Mouse (Mus musculus): ENCODE data around the gene Sumo2.
A peak's percentile ranks its signal among the peaks of the same experiment; 100 is the strongest.
"Not testable (repeated sequence)": the region's sequence is repeated elsewhere in the genome, so short reads cannot be mapped to it uniquely, and the experiment has no call there.

Gene Sumo2

GRCm38 (mm10) chr11:115536038-115536681 lies at the start of gene Sumo2:
Gene Sumo2, minus strand, starts transcription at chr11:115536276.
- DNase-seq = peak; percentile 100

- no peak for DNase-seq
Measured at GRCm38 (mm10) chr11:115585573-115586100, 49.6 kb upstream of the Sumo2 start.

- DNase-seq = no peak
Measured at GRCm38 (mm10) chr11:115584376-115585073, 48.4 kb upstream of the Sumo2 start.

- no peak for DNase-seq
Measured at GRCm38 (mm10) chr11:115582913-115583606, 47.0 kb upstream of the Sumo2 start.

- DNase-seq = no peak
Measured at GRCm38 (mm10) chr11:115579080-115579479, 43.0 kb upstream of the Sumo2 start.

GRCm38 (mm10) chr11:115564961-115565360 lies 28.9 kb upstream of the Sumo2 start:
- DNase-seq = no peak

GRCm38 (mm10) chr11:115564064-115564809 lies 28.2 kb upstream of the Sumo2 start, which contains the start of gene Nup85:
Gene Nup85, plus strand, starts transcription at chr11:115564434.
- peak; percentile 98 for DNase-seq

- no peak for DNase-seq
Measured at GRCm38 (mm10) chr11:115563406-115563805, 27.3 kb upstream of the Sumo2 start.

GRCm38 (mm10) chr11:115555717-115556116 lies 19.6 kb upstream of the Sumo2 start:
- DNase-seq = no peak

GRCm38 (mm10) chr11:115552783-115553182 lies 16.7 kb upstream of the Sumo2 start:
- no peak for DNase-seq

GRCm38 (mm10) chr11:115543571-115543970 lies 7.5 kb upstream of the Sumo2 start:
- DNase-seq = no peak

GRCm38 (mm10) chr11:115538045-115538444 lies 2.0 kb upstream of the Sumo2 start:
- DNase-seq = no peak

GRCm38 (mm10) chr11:115536856-115537568 lies 936 bp upstream of the Sumo2 start:
- DNase-seq = peak; percentile 36

GRCm38 (mm10) chr11:115535401-115536037 lies 557 bp downstream of the Sumo2 start:
- peak; percentile 56 for DNase-seq

GRCm38 (mm10) chr11:115534759-115535371 lies 1.2 kb downstream of the Sumo2 start:
- DNase-seq = no peak

- not testable (repeated sequence) for DNase-seq
Measured at GRCm38 (mm10) chr11:115526446-115526845, 9.6 kb downstream of the Sumo2 start.

GRCm38 (mm10) chr11:115522703-115523102 lies 13.4 kb downstream of the Sumo2 start:
- no peak for DNase-seq

- no peak for DNase-seq
Measured at GRCm38 (mm10) chr11:115522238-115522637, 13.8 kb downstream of the Sumo2 start.

GRCm38 (mm10) chr11:115521080-115521479 lies 15.0 kb downstream of the Sumo2 start:
- no peak for DNase-seq

- no peak for DNase-seq
Measured at GRCm38 (mm10) chr11:115520218-115520617, 15.9 kb downstream of the Sumo2 start.

GRCm38 (mm10) chr11:115519581-115519980 lies 16.5 kb downstream of the Sumo2 start:
- DNase-seq = no peak
